Mouse (Mus musculus) right cerebral cortex, postnatal 36 days (tissue): ENCODE measurements around the gene Skida1.
A peak's percentile ranks its signal among the peaks of the same experiment; 100 is the strongest.

ENCODE experiments used
- DNase-seq, 2 experiments: peaks; one replicate each; pipeline ENCODE4 v3.0.0; 2022; ENCODE audit warnings: low spot score in 2 of 2, mixed read lengths in 1 of 2

Gene Skida1

GRCm38 (mm10) chr2:18039566-18040290 is 9.1 kb downstream of the Skida1 start:
- DNase-seq: no peak

DNA sequence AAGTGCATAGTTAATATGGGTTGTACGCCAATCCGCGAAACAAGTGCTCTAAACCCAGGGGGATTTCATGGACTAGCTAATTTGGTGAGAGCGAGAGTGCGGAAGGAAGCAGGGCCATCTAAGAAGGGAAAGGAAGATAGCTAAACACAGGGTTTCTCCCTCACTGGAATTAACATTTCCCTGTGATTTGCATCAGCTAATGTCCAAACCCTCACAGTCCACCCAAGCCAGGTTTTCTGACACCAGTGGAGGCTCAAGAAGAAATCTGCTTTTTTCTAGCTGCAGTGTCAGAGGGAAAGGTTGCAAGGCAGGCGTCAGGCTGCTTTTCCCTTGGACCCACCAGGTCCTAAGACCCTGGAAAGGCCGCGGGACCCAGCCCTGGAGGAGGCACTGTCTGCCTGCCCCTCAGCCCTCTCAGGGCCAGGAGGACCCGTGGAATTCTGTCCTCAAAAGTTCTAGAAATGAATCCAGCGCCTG is 9.9 kb downstream of the Skida1 start:
- no peak for DNase-seq

DNA sequence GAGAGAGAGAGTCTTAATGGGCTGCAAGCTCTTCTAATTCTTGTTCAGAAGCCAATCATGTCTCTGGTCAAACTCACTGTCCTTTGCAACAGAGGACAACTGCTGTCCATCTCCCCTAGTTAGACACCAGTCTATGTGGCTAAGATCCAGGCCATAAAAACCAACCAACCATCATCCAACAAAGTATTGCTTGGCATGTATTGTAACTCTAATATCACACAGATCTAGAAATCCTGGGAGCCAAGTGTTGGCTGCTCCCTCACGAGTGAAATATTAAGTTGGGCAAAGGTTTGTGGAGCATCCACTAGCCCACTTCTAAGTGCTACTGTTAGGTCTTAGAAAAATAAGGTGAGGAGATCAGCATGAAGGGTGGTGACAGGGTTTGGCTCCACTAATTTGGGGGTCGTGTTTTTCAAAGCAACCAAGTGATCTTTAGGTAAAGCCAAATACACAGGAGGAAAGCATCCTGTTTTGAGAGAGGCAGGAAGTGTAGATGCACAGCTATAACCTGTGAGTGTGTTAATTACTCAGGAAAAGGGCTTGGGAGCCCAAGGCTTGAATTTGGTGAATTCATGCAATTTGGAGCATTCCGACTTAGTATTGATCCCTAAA is 10.6 kb downstream of the Skida1 start:
- DNase-seq: no peak

DNA sequence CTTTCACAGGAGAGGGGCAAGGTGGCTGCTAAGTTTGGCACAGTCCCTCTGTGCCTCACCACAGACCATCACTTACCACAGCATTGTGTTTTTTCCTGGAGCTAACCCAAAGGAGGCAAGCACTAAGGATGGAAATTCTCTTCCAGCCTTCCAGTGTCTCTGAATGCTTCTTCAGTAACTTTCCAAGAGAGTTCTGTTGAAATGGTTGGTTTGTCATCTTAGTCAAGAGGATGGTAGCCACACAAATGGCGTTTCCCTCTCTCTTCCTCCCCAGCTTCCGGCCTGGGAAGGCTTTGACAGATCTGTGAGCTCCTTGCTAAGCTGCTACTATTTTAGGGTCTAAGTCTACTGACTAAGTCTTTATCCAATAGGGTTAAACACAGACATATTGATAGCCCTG is 11.4 kb downstream of the Skida1 start, which contains the start of gene A930004D18Rik:
Gene A930004D18Rik, minus strand, starts transcription at position 247 of the 400 bp plus-strand sequence.
- DNase-seq: no peak

DNA sequence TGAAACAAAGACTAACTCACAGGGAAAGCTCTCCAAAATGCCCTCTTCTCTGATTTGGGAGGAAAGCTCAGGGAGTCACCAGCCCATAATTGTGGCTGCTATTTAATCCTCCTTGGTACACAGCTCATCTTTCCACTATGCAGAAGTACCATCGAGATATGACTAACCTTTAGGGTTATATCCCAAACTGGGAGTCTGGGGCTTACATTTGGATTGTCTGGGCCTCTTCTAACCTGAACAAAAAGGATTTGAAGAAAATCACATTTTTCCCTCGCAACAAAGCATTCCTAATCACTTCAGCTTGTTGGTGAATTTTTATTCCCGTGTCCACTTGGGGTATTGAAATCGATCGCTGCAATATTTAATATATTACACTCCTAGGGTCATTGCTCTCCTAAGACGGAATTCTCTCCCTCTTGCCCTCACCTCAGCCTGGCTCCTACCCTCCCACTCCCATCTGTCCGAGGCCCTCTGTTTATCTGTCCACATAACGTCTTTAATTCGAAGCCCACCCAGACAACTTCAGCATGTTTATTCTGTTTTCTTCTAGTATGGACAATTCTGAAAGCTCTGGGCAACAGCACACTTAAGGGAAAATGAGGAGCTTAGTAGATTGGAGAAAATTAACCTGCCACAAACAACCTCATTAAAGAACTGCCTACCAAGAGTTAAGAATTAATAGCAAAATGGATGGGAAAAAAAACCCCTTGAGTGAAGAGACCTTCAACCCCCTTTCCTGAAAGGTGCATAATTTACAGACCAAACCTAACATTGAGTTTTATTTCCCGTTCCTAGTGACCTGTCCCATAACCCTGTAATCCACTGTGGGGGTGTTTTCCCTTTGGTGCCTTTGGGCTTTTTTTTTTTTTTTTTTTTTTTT is 14.2 kb downstream of the Skida1 start:
- no peak for DNase-seq

DNA sequence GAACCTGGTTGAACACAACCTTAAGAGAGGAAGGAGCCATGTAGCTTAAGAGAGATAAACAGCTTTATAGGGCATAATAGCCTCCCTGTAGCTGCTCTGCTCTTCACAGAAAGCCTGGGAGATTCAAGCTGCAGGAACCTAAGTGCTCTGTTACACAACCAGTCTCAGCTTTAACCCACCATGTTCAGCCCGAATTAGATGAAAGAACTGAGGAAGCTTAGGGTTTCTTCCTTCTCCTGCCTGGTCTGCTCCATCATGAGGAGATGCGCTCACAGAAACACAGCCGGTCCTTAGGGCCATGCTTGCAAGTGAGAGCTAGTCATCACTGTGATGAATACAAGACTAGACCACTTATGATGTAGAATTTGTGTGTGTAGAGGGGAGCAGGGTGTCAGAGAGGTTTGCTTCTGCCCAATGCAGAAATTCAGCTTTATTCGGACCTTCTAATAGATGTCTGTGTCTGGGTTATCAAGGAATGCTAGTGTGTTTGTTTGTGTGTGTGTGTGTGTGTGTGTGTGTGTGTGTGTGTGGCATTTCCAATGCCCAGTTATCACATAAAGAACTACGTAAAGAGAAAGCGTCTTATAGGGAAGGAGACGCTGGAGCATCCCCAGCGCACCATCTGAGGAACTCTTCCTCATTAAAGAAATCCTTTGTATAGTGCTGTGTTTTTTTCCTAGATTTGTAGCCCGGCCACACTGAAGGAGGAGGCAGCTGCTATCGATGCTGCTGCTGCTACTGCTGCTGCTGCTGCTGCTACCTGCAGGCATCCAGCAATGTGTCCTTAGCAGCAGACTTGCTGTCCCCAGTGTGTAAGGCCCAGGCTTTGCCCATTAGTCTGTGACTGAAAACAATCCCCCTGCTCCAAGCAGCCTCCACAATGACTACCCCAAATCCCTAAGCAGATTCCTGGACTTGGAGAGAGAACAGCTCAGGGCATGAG is 15.4 kb downstream of the Skida1 start:
- no peak for DNase-seq

- no peak for DNase-seq
Observed at GRCm38 (mm10) chr2:18032538-18032895, 16.3 kb downstream of the Skida1 start.

DNA sequence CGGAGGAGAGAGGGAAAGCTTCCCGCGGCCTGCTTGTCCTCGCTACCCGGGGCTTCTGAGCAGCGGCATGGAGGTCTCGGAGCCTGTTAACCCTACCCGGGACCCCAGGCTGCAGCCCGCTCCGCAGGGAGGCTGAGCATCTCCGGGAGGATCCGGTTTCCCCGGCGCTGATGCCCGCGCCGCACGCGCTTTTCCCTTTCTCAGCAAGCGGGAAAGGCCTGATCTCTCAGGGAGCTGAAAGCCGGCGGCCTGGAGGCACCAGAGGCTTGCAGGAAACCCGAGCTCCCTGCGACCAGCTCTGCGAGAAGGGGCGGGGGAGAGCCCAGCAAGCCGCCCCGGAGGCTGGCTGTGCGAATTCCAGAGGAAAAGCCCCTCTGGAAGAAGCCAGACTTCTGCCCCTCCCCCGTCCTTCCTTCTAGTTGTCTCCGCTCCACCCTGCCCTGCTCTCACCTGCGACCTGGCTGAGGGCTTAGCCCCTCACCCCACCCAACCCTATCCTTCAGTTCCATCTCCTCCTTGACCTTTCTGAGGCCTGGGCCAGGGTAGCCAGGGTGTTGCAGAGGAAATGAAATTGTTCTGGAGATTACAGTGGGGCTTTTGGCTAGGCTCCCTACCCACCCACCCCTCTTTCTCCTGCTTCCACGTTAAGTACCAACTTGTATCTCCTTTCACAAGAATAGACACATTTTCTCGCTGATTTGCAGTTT is 16.9 kb downstream of the Skida1 start:
- DNase-seq: no peak

DNA sequence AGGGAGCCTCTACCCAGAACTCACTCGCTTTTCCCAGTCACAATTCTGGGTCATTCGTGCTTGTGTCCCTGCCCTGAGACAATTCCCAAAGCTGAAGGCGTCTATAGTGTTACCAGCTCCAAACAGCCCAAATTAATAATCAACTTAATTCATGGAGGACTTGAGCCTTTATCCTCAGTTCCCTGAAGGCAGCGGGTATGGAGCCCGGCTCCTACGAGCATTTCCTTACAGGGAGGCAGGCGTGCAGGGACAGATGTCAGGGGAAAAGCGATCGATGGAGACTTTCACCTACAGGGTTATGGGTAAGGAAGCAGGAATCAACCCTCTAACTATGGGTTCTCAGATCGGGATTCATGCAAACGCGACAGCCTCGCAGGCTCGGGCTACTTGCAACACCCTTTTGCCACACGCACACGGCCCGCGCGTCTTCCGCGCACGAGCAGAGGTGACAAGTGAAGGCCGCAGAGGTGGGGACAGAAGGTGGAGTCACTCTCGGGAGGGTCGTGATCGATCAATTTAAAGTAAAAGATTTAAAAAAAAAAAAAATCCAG is 17.5 kb downstream of the Skida1 start:
- no peak for DNase-seq

GRCm38 (mm10) chr2:18030581-18030980 is 18.3 kb downstream of the Skida1 start:
- no peak for DNase-seq

GRCm38 (mm10) chr2:18029656-18030055 is 19.2 kb downstream of the Skida1 start:
- DNase-seq: no peak

GRCm38 (mm10) chr2:18028140-18029021 is 20.5 kb downstream of the Skida1 start:
- DNase-seq: peak; percentile 65 to 76

GRCm38 (mm10) chr2:18027448-18028139 is 21.3 kb downstream of the Skida1 start:
- peak; percentile 90 to 91 for DNase-seq

- peak; percentile 22 to 42 for DNase-seq
Observed at GRCm38 (mm10) chr2:18026116-18026947, 22.5 kb downstream of the Skida1 start.

- DNase-seq: no peak
Observed at GRCm38 (mm10) chr2:18025781-18026115, 23.1 kb downstream of the Skida1 start.

DNA sequence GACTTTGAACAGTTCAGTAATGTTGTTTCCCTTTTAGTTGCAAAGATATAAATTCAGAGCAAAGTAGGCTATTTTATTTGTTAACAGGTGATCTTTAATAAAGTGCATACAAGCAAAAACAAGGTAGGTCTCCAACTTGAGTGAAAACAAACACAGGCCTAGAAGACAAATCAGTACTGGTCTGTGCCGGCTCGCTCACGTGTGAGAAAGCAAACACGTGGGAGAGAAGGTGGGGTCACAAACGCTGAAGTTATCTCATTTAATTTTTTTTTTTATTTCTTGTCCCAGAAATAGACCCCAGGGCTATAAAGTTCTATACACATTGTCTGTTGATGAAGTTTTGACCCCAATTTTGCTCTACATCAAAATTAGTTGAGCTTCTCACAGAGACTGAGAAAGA is 23.7 kb downstream of the Skida1 start:
- no peak for DNase-seq

GRCm38 (mm10) chr2:18022886-18023285 is 26.0 kb downstream of the Skida1 start:
- DNase-seq: no peak

DNA sequence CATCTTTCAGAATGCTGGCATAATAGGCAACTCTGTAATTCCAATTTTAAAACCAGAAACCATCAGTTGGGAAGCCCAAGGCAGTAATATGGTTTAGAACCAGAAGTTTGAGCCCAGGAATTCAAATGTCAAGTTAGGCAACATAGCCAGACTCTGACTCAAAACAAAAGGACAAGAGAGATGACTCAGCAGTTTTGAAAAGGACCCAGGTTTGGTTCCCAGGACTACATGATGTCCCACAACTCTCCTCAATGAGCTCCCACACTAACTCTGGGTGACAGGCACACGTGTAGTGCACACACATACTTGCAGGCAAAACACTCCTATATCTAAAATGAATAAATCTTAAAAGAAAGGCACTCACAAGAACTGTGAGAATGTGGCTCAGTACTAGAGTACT is 29.7 kb downstream of the Skida1 start:
- DNase-seq: no peak
